Mouse (Mus musculus): ENCODE data around the gene Socs1.

GRCm38 (mm10) chr16:10771769-10772510, 13.4 kb downstream of the Socs1 start:
- TF ChIP-seq CTCF (IDR thresholded peaks at IDR 0.05; ENCODE audit: control insufficient read depth, insufficient read depth, insufficient replicate concordance, low read depth, low read length) (no peak), POLR2A (IDR thresholded peaks at IDR 0.05; ENCODE audit: control insufficient read depth, low read depth, low read length) (no peak)

Measured in testis, adult 2 months (tissue).